Mouse (Mus musculus): ENCODE results near the gene Ap1b1.

- TF ChIP-seq CTCF (IDR thresholded peaks at IDR 0.05; ENCODE audit: low read depth) (no peak), EP300 (optimal IDR thresholded peaks at IDR 0.05) (no peak)
Measured at GRCm38 (mm10) chr11:4987487-4987852, 846 bp downstream of the Ap1b1 start.
